Mouse (Mus musculus) urinary bladder, postnatal 36 days (tissue): ENCODE data around the gene Nhsl2.

Source experiments
- DNase-seq, 2 experiments: peaks; one replicate each; pipeline ENCODE4 v3.0.0; 2022; ENCODE audit warnings: low spot score in 2 of 2, mixed read lengths in 1 of 2

Gene Nhsl2

DNA sequence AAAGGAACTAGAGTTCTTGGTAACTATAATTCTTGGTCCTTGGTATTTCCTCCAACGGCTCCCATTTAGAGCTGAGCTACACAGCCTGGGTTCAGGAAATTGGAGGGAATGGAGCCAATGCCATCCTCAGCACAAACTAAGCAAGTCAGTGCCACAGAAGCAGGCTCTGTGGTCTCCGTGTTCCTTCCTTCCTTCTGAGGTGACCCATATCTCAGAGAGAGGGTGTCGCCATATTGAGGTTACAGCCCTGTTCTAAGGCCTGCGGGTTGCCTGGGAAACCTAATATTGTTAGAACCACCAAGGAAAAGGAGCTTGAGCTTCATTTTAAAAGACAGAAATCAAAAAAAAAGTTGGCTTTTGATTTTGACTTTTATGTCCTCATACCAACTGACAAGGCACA is 193.2 kb downstream of the Nhsl2 start:
- no peak for DNase-seq

DNA sequence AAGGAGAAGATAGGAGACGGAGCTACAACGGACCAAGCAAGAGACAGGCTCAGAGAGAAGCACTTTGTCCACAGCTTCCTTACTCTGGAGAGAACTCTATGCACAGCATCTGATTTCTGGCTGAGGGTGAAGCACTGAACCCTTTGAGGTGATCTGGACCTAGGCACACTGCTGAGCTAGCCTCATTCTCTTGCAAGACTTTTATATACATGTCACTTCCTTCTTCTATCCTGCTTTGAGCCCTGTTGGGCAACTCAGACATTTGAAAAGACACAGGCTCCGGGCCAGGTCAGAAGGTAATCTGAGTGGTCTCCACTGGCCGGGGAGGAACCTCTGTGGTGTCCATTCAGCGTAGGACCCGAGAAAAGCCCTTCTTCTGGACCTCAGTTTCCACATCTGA is 201.4 kb downstream of the Nhsl2 start:
- no peak for DNase-seq

DNA sequence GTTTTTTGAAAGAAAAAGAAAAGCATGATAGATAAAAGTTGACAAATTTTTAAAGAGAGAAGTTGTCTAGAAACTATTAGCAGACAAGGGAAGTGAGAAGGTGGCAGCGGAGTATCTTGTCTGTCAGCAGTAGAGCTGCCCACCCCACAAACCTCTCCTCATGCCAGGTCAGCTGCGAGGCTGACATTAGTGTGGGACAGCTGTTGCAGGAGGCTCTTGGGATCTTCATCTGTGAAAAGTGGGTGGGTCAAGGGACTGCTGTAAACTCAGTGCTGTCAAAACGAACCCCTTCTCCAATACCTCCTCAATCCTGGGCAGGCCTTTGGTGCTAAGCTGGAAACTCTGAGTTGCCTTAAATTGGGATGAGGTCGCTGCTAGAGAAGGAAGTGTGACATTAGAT is 202.0 kb downstream of the Nhsl2 start:
- DNase-seq: no peak

DNA sequence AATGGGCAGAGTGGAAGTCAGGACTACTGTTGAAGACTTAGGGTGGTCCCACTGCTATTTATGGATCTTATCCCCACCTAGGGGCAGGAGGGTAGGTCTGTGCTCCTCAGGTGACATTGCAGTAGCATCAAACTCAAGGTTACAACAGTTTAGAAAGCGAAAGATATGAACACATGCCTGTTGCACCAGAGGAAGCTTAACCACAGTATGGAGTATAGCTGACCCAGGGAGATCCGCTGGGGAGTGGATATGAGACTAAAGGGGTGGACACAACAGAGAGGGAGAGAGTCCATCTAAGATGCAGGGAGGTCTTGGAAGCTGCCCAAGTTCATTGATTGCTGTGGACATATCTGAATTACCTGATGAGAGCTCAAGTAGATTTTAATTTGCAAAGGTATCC is 204.2 kb downstream of the Nhsl2 start:
- no peak for DNase-seq

DNA sequence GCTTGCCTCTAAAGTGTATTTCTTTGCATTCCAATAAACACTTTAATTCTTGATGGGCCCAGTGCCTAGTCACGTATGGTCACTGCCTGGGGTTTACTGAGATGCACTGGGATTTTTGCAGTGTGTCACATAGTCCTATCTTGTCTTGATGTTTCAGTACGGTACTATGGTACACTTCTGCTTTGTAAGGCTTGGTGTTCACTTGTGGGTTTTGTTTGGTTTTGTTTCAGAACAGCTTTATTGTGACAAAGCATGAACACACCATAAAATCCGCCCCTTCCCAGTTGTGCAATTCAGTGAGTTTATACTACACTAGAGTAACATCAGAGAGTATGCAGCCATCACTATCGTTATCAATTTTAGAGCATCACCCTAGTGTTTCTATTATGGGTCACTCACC is 204.8 kb downstream of the Nhsl2 start:
- no peak for DNase-seq

DNA sequence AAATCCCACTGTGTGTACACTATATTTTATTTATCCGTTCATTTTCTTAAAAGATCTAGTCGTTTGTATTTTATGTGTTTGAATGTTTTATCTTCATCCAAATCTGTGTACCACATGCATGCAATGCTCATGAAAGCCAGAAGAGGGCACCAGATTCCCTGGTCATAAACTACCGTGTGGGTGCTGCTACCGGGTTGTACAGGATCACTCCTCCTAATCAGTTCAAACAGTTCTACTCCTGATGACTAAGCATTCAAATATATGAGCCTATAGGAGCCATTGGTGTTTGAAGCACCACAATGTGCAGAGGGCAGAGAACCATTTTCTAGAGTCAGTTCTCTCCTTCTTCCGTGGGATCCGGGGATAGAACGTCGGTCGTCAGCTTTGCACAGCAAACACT is 210.3 kb downstream of the Nhsl2 start:
- no peak for DNase-seq

GRCm38 (mm10) chrX:102060243-102060642 is 211.1 kb downstream of the Nhsl2 start:
- DNase-seq: no peak

DNA sequence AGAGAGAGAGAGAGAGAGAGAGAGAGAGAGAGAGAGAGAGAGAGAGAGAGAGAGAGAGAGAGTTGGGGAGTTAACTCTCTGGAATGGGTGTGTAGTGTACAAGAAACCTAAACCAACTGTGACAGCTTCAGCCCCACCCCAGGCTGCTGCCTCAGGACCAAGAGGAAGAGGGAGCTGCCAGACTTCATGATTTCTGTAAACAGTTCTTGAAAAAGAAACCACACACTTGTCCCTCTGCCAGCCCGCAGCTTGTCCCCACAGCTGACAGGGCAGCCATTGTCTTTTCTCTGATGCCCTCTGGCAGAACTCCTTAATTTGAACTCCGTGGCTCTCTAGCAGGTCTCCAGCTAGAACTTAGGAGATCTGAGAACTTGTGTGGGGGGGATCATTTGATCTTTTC is 211.7 kb downstream of the Nhsl2 start:
- peak; percentile 9 to 35 for DNase-seq

- no peak for DNase-seq
Observed at GRCm38 (mm10) chrX:102064062-102064461, 214.9 kb downstream of the Nhsl2 start.

DNA sequence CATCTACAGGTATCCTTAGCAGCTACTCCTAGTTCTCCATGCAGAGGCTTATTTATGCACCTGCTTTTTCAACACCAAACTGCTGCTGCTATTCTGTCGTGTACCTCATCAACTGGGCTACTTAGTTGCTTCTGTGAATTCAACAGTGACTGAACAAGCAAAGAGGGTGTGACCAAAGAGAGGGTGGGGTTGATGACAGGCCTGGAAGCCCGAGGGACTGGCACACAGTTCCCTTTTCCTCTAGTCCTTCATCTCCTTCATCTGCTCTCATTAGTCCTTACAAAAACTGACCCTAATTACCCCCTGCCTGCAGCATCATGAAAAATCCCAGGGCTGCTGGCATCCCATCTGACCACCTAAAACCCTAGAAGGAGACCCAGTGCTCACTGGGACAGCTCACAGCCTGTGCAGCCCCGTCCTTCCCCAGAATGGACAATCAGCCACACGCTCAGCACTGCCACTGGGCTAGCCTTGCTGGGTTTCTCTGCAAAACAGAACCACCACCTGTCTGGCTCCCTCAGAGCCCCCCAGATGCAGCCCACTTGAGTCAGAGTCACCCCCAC is 216.1 kb downstream of the Nhsl2 start:
- no peak for DNase-seq

GRCm38 (mm10) chrX:102066134-102066533 is 216.9 kb downstream of the Nhsl2 start:
- peak; percentile 38 to 65 for DNase-seq

- DNase-seq: no peak
Observed at GRCm38 (mm10) chrX:102067118-102067517, 217.9 kb downstream of the Nhsl2 start.

DNA sequence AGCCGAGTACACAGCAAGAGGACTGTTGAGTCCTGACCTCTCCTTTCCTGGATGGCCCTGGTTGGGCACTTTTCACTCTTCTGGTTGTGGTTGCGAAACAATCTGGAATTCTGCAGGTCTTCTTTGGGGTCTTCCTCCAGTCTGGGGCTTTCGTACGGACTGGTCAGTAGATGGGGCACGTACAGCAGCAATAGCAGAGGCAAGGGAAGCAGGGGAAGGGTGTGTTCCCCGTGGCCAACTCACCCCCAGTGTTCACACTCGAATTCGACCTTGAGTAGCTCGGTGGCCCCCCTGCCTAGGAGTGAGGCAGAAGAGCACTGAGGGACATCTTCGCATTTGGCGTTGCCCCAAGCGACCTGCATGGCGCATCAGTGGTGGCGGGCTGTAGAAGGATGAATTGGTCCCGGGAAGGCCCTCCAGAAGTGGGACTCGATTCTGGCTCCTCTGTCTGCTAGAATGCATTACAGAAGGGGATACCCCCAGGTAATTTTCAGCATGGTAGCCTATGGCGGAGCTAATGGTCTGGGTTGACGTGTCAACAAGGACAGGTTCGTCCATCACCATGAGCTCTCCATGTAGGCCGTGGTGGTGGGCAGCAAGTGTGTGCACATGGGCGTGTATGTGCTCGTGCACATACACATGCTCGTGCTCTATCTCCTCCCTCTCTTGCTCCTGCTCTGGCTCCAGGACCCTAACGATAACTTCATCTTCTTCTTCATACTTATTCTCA is 219.8 kb downstream of the Nhsl2 start:
- DNase-seq: no peak

GRCm38 (mm10) chrX:102070591-102071471 is 221.6 kb downstream of the Nhsl2 start, which contains the start of gene Rtl5:
TSS of gene Rtl5 (minus strand) at chrX:102071304.
- peak; percentile 11 to 58 for DNase-seq

- DNase-seq: no peak
Observed at GRCm38 (mm10) chrX:102071517-102071916, 222.3 kb downstream of the Nhsl2 start.

DNA sequence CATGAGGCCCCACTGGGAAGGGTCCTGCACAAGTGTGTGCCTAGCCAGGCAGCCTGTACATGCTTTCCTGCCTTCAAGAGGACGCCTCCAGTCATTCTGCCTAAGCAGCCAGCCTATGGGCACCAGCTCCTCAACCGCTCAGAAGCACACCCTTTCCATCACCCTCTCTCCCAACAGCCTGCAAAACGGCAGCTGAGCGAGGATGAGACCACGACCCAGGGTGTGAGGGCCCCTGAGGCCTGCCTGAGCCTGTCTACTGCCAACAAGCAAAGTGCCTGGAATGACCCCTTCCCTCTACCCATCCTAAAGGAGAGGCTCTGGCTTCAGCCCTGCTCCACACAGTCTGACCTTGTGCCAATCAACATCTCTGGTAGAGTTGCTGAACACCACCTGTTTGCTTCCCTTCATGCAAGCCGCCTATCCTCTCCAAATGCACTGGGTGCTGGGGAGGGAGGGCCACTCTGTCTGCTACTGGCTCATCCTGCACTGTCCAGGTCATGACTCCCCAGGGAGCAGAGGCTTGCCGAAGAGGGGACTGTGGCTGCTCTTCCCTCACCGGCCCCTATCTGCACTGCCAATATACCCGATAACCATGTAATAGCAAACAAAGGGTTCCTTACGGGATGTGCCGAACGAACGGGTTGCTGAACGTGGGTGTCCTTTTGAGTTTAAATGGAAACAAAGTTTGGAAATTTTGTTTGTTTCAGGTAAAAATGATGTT is 224.6 kb downstream of the Nhsl2 start:
- no peak for DNase-seq

- DNase-seq: no peak
Observed at GRCm38 (mm10) chrX:102074435-102074834, 225.2 kb downstream of the Nhsl2 start.

GRCm38 (mm10) chrX:102075158-102075557 is 226.0 kb downstream of the Nhsl2 start:
- DNase-seq: no peak

- no peak for DNase-seq
Observed at GRCm38 (mm10) chrX:102076886-102077765, 227.9 kb downstream of the Nhsl2 start.

DNA sequence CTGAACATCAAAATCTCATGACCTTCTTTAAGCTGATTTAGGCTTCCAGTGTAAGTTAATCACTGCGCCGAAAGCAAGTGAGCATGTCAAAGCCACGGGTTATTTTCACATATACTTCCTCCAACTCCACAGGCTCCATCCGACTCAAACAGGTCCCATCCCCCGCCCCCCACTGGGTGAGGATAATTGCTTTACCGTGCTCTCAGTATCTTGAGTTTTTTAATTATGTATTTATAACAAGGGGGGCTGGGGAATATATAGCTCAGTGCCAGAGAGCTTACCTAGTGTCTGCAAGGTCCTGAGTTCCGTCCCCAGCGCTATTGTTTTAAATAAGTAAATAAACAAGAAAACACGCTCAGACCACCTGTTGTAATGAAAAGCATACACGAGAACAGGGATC is 231.9 kb downstream of the Nhsl2 start:
- DNase-seq: no peak
